Mouse (Mus musculus) kidney, embryonic 16.5 days (tissue): Measurements from ENCODE around the gene Akap17b. TPM values are rescaled to one million over a fixed set of nuclear protein-coding genes. Genes with fewer than 3 reads are reported as not detected.

ENCODE experiments used
- ATAC-seq: fragments of 200-750 bp; cut with Nextera tagmentation; 2 replicates; pipeline ENCODE4 v1.8.0; 2017; ENCODE audit warnings: moderate TSS enrichment; ENCODE audit not compliant: low FRiP score, low TSS enrichment
- H3K27ac ChIP-seq: fragments of 300-500 bp; sonication (generic); 2 replicates; pipeline ENCODE4 v1.5.1; 2014; ENCODE audit warnings: low read length
- H3K27me3 ChIP-seq: fragments of 300-500 bp; sonication (generic); 2 replicates; pipeline ENCODE4 v1.6.1; 2014; ENCODE audit warnings: low read length, control low read depth, mixed read lengths; ENCODE audit not compliant: insufficient read depth
- H3K36me3 ChIP-seq: fragments of 300-500 bp; sonication (generic); 2 replicates; pipeline ENCODE4 v1.6.1; 2014; ENCODE audit warnings: low read length, control low read depth, mixed read lengths; ENCODE audit not compliant: insufficient read depth
- H3K4me1 ChIP-seq: fragments of 300-500 bp; sonication (generic); 2 replicates; pipeline ENCODE4 v1.6.1; 2014; ENCODE audit warnings: low read length, control low read depth, mixed read lengths; ENCODE audit not compliant: insufficient read depth
- H3K4me2 ChIP-seq: fragments of 300-500 bp; sonication (generic); replicated peaks from 2 replicates; pipeline ENCODE4 v1.6.1; 2014; ENCODE audit warnings: low read depth, low read length
- H3K4me3 ChIP-seq: fragments of 300-500 bp; sonication (generic); 2 replicates; pipeline ENCODE4 v1.5.1; 2014; ENCODE audit warnings: mild to moderate bottlenecking, low read length
- H3K9ac ChIP-seq: fragments of 300-500 bp; sonication (generic); replicated peaks from 2 replicates; pipeline ENCODE4 v1.6.1; 2014; ENCODE audit warnings: low read length
- H3K9me3 ChIP-seq: fragments of 300-500 bp; sonication (generic); 2 replicates; pipeline ENCODE4 v1.6.1; 2016; ENCODE audit warnings: low read length, control low read depth
- WGBS: fragments of 180-500 bp; shearing (Covaris S2); extraction: QIAGEN DNeasy Blood & Tissue Kit; methylation state at CpG from one replicate; pipeline ENCODE4 v1.1.7; 2014; 5-methylcytosine and 5-hydroxymethylcytosine counted together
- polyA plus RNA-seq: library from polyadenylated mRNA; unstranded; fragments of >200 nt; fragmentation: Nextera tagmentation; extraction: Ambion mirVana; gene quantifications from 2 replicates; pipeline ENCODE4 v1.2.1, GENCODE M21; 2015

Gene Akap17b
- polyA plus RNA-seq: 3.3 and 3.4 TPM in 2 replicates

DNA sequence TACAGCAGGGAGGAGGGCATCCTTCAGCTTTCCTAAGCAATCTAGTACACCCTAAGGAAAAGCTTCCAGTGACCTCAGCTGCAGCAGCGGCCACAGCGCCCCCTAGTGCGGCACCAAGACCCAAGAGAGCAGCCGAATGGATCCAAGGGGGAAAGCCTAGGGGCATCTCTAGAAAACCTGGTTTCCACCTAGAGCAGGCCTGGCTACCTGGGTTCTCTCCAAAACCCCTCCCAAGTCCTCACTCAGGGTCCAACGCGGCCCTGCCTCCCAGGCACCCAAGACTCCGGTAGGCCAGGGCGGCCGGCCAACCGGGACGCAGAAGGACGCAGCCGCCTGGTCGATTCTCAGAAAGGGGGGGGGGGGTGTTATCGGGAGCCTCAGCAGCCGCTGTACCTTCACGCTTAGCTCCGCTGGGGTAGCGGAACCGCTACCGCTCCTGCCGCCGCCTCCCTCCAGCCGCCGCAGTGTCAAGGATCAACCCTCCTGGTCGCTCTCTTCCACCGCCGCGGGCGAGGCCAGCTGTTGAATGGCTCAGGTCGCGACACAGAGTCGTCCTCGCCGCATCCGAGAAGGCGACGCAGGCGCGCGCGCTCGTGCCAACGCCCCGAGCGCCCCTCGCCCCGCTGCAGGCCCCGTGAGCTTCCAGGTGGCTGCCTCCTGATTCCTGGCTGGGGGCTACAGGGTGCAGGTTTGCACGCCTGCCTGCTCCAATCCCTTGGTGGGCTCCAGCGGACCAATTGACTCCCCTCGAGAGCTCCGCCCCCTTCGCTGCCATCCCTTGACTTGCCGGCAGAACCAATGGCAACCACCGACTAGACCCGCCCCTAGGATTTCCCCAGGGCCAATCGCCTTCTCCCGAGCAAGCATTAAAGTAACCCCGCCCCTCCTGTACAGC lies at the start of gene Akap17b:
Gene Akap17b (minus strand): TSS at position 739 of the 895 bp plus-strand sequence.
- no peaks in the 10 kb centered on the region for H3K27me3 ChIP-seq
- peak within 1 kb of the TSS; percentile 72 for H3K9ac ChIP-seq
- H3K9me3 ChIP-seq: no peaks in the 10 kb centered on the region
- H3K4me2 ChIP-seq: peak within 1 kb of the TSS; percentile 47
- peak within 1 kb of the TSS; percentile 60 for H3K4me3 ChIP-seq
- peak; percentile 96 for ATAC-seq
- no peaks in the 10 kb centered on the region for H3K36me3 ChIP-seq
- H3K4me1 ChIP-seq: no peaks in the 10 kb centered on the region
- WGBS: 17% methylated on average over 46 of the region's 60 CpGs
- peak within 1 kb of the TSS; percentile 61; the same call in 1 of the 2 replicates for H3K27ac ChIP-seq

- 75% methylated on average over 5 of the region's 5 CpGs for WGBS
- ATAC-seq: no peak
Observed at GRCm38 (mm10) chrX:36691365-36691764, 46.2 kb upstream of the Akap17b start.

DNA sequence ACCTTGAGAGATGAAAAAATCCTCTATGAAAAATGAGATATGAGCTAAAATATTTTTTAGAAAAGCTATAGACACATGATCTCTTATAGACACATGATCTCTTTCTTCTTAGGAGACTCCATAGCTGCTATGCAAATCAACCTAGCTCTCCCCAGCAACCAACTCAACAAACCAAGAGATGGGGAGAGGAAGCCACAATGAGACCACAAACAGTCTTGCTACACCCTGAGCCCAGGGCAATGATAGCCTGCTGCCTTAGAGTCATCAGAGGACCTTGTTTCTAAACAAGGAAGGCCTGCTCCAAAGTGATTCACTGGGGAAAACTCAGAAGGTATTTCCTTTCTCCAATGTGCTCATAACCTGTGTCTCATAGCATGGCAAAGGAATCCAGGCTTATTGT lies 44.5 kb upstream of the Akap17b start:
- no peak overlapping the region for H3K9ac ChIP-seq
- ATAC-seq: no peak
- no peaks in the 10 kb centered on the region for H3K27me3 ChIP-seq
- 0 out of 2 replicates have a peak, but pooled peaks cover 1% of the 10 kb centered on the region for H3K9me3 ChIP-seq
- H3K27ac ChIP-seq: no peak overlapping the region
- no peaks in the 10 kb centered on the region for H3K36me3 ChIP-seq
- no peak overlapping the region for H3K4me2 ChIP-seq
- no peak overlapping the region for H3K4me3 ChIP-seq
- H3K4me1 ChIP-seq: no peaks in the 10 kb centered on the region

More at GRCm38 (mm10) chrX:36691365-36691764, 46.2 kb upstream of the Akap17b start:
- H3K27ac ChIP-seq: no peak overlapping the region
- H3K4me1 ChIP-seq: no peaks in the 10 kb centered on the region
- no peak overlapping the region for H3K4me2 ChIP-seq
- H3K36me3 ChIP-seq: no peaks in the 10 kb centered on the region
- 0 out of 2 replicates have a peak, but pooled peaks cover 2% of the 10 kb centered on the region for H3K9me3 ChIP-seq
- no peaks in the 10 kb centered on the region for H3K27me3 ChIP-seq
- H3K4me3 ChIP-seq: no peak overlapping the region
- H3K9ac ChIP-seq: no peak overlapping the region

DNA sequence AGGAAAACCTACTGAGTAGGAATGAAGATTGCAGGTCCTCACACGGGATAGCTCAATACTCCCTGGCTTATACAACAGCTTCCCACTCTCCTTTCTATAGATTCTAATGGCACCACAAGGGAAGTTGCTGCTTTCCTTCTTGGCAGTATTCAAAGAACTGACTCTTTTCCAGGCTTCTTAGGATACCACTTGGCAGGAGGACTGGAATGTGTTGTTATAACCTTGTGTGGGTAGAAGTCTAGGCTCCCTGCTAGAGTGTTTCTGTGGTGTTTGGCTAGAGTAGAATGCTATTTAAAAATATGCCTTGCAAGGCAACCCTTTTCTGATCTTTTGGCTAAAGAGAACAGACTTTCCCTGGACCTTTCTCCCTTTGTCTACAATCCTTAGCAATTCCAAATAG lies 31.6 kb upstream of the Akap17b start:
- ATAC-seq: no peak
- Histone ChIP-seq H3K27me3 (no peaks in the 10 kb centered on the region), H3K27ac (no peak overlapping the region), H3K9ac (no peak overlapping the region), H3K4me3 (no peak overlapping the region), H3K4me1 (no peaks in the 10 kb centered on the region), H3K36me3 (no peaks in the 10 kb centered on the region), H3K9me3 (no peaks in the 10 kb centered on the region), H3K4me2 (no peak overlapping the region)
- 88% methylated on average over 1 of the region's 1 CpGs for WGBS

DNA sequence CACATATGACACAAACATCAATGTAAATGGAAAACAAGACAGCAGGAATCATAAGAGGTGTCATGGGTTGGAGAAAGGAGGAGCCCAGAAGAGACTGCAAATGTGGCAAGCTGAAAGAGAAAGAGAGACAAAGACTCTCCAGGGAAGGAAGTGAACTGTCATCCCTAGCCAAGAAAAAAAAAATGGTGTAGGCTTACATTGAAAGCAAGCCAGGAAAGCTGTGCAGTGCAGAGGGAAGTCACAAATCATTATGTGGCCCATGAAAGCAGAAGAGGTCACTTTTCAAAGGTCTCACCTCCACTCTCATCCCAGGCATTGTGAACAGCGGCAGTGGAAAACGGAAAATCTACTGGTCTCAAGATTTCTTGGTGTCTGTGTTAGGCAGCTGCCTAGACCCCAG lies 27.5 kb upstream of the Akap17b start:
- Histone ChIP-seq H3K27me3 (no peaks in the 10 kb centered on the region), H3K4me3 (no peak overlapping the region), H3K4me2 (no peak overlapping the region), H3K36me3 (no peaks in the 10 kb centered on the region), H3K9ac (no peak overlapping the region), H3K9me3 (no peaks in the 10 kb centered on the region), H3K4me1 (no peaks in the 10 kb centered on the region), H3K27ac (0 out of 2 replicates have a peak overlapping the region, but pooled peaks have one; percentile 46)
- WGBS: 45% methylated on average over 2 of the region's 2 CpGs
- ATAC-seq: peak; percentile 70; the same call in 1 of the 2 replicates

GRCm38 (mm10) chrX:36640046-36640445 lies 5.1 kb downstream of the Akap17b start:
- Histone ChIP-seq H3K4me3 (no peak overlapping the region), H3K4me2 (no peak overlapping the region), H3K9ac (no peak overlapping the region), H3K9me3 (no peaks in the 10 kb centered on the region), H3K27me3 (no peaks in the 10 kb centered on the region), H3K4me1 (no peaks in the 10 kb centered on the region), H3K27ac (no peak overlapping the region), H3K36me3 (no peaks in the 10 kb centered on the region)
- no peak for ATAC-seq
- 87% methylated on average over 6 of the region's 6 CpGs for WGBS

DNA sequence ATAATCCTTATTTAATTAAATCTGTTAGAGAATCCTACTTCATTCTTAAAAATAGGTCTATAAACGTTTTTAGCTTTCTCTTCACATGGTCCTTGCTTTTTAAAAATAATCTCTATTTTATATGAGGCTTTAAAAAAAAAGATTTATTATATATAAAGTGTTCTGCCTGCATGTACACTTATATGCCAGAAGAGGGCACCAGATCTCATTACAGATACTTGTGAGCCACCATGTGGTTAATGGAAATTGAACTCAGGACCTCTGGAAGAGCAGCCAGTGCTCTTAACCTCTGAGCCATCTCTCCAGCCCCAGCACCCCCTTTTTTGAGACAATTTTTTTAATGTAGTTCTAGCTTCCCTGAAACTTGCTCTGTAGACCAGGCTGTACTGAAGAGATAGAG lies 14.4 kb downstream of the Akap17b start:
- Histone ChIP-seq H3K9me3 (no peaks in the 10 kb centered on the region), H3K36me3 (no peaks in the 10 kb centered on the region), H3K4me1 (no peaks in the 10 kb centered on the region), H3K4me3 (no peak overlapping the region), H3K27me3 (no peaks in the 10 kb centered on the region), H3K9ac (no peak overlapping the region), H3K27ac (no peak overlapping the region), H3K4me2 (no peak overlapping the region)
- ATAC-seq: no peak
- WGBS: 9% methylated on average over 1 of the region's 1 CpGs

DNA sequence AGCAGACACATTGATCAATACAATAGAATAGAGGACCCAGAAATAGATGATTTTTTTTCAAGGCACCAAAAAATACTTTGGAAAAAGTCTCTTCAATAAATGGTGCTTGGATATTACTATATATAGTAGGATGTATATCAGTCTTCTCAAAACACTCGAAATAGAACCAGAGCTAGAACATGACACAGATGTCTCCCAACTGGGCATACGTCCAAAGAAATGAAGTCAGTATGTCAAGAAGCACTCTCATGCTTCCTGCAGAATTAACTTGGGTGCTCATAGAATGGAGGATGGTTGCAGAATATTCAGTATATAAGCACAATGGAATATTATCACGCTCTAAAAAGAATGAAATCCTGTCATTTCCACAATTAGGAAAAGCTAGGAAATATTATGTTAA lies 17.1 kb downstream of the Akap17b start:
- Histone ChIP-seq H3K27ac (no peak overlapping the region), H3K4me2 (no peak overlapping the region), H3K27me3 (no peaks in the 10 kb centered on the region), H3K4me3 (no peak overlapping the region), H3K9ac (no peak overlapping the region), H3K36me3 (no peaks in the 10 kb centered on the region), H3K4me1 (no peaks in the 10 kb centered on the region), H3K9me3 (no peaks in the 10 kb centered on the region)
- WGBS: 65% methylated on average over 3 of the region's 3 CpGs
- ATAC-seq: no peak

DNA sequence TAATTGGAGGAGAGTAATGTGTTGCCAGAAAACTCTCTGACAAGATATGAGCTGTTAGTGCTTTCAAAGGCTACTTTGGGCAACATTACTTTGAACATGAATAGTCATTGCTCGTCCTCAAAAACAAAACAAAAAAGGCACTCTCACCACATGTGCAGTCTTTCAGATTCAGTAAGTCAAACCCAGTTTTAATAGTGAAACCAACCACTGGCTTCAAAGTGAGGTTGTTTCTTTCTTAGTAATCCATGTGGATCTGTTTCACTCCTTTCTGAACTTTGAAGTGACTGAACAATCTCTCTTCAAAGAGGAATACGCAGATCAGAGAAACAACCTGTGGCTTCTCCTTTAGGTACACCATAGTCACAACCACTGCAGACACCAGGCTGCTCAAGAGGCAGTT lies 36.1 kb downstream of the Akap17b start:
- ATAC-seq: no peak
- no peak overlapping the region for H3K27ac ChIP-seq
- H3K9me3 ChIP-seq: no peaks in the 10 kb centered on the region
- H3K27me3 ChIP-seq: no peaks in the 10 kb centered on the region
- H3K36me3 ChIP-seq: peaks cover 10% of the 10 kb centered on the region
- no peaks in the 10 kb centered on the region for H3K4me1 ChIP-seq
- H3K4me2 ChIP-seq: no peak overlapping the region
- no peak overlapping the region for H3K9ac ChIP-seq
- no peak overlapping the region for H3K4me3 ChIP-seq
- WGBS: 88% methylated on average over 2 of the region's 2 CpGs

- WGBS: 86% methylated on average over 4 of the region's 4 CpGs
- Histone ChIP-seq H3K27me3 (no peaks in the 10 kb centered on the region), H3K9ac (no peak overlapping the region), H3K4me3 (no peak overlapping the region), H3K4me2 (no peak overlapping the region), H3K36me3 (peaks cover 16% of the 10 kb centered on the region), H3K4me1 (no peaks in the 10 kb centered on the region), H3K9me3 (no peaks in the 10 kb centered on the region), H3K27ac (no peak overlapping the region)
- no peak for ATAC-seq
Observed at GRCm38 (mm10) chrX:36604040-36604439, 41.2 kb downstream of the Akap17b start.
